Comparison of ENCODE assay signal across 9 mouse cellular contexts in genomic region chr7:79728219-79728618, GRCm38 (mm10). TPM values are rescaled to one million over a fixed set of nuclear protein-coding genes. Genes with fewer than 3 reads are reported as not detected.
DNase-seq lines count a peak whose midpoint lies in the region; ATAC-seq and TF ChIP-seq lines count a peak whose summit lies in the region.
"Had no signal": no experiment of that assay in that cellular context is flagged by ENCODE, and none has a peak within 500 bp of the region (broad histone marks: within the 10 kb centered on the region; RNA-seq: fewer than 3 reads in every experiment).

No protein-coding gene starts in this region.

- H3K4me2 ChIP-seq in kidney, embryonic 15.5 days: no peak overlapping the region
- no peak overlapping the region for H3K4me2 ChIP-seq in liver, postnatal 0 days (ENCODE audit: low read depth, low read length)

- H3K9me3 ChIP-seq in MEL (replicated peaks; ENCODE audit: insufficient read depth, low read length): no peaks in the 10 kb centered on the region
- no peaks in the 10 kb centered on the region for H3K9me3 ChIP-seq in kidney, embryonic 15.5 days (replicated peaks)
- no peaks in the 10 kb centered on the region for H3K9me3 ChIP-seq in liver, postnatal 0 days (ENCODE audit: low read length)

- no peak for TF ChIP-seq EP300 in MEL (IDR thresholded peaks at IDR 0.05; ENCODE audit: low read depth in 1 of 2, low read length in 2 of 2)
- no peak for TF ChIP-seq EP300 in liver, postnatal 0 days (IDR thresholded peaks at IDR 0.05; ENCODE audit: low read depth)

- H3K4me1 ChIP-seq in MEL (ENCODE audit: control insufficient read depth in 1 of 2, insufficient read depth in 2 of 2, low read length in 2 of 2): peaks cover 0 to 12% of the 10 kb centered on the region in 2 experiments; a peak in 2 of 4 replicates
- H3K4me1 ChIP-seq in cortical plate, adult 2 months (ENCODE audit: control insufficient read depth, insufficient read depth, low read length): no peaks in the 10 kb centered on the region
- H3K4me1 ChIP-seq in kidney, embryonic 15.5 days: 0 out of 2 replicates have a peak, but pooled peaks cover 3% of the 10 kb centered on the region
- H3K4me1 ChIP-seq in liver, postnatal 0 days (ENCODE audit: insufficient read depth): no peaks in the 10 kb centered on the region

- H3K4me3 ChIP-seq in MEL (ENCODE audit: control insufficient read depth in 1 of 2, insufficient read depth in 1 of 2, low read depth in 2 of 2, low read length in 2 of 2): peak overlapping the region in 1 of 2 experiments; percentile 9; a peak in 2 of 4 replicates
- no peak overlapping the region for H3K4me3 ChIP-seq in cortical plate, adult 2 months (ENCODE audit: insufficient read depth, low read length)
- H3K4me3 ChIP-seq in kidney, embryonic 15.5 days (replicated peaks): no peak overlapping the region
- no peak overlapping the region for H3K4me3 ChIP-seq in liver, postnatal 0 days (ENCODE audit: low read depth, low read length)

- peak; percentile 75 for TF ChIP-seq RAD21 in MEL (IDR thresholded peaks at IDR 0.05; ENCODE audit: low read depth, low read length)

- H3K79me2 ChIP-seq in MEL (ENCODE audit: control insufficient read depth, insufficient read depth, low read length, poor library complexity): no peaks in the 10 kb centered on the region

- no peak overlapping the region for H3K27ac ChIP-seq in MEL (ENCODE audit: control insufficient read depth, low read depth, low read length)
- no peak overlapping the region for H3K27ac ChIP-seq in cortical plate, adult 2 months (ENCODE audit: insufficient read depth, low read length)
- H3K27ac ChIP-seq in kidney, embryonic 15.5 days: no peak overlapping the region
- H3K27ac ChIP-seq in liver, postnatal 0 days (ENCODE audit: low read depth): no peak overlapping the region

- ATAC-seq in kidney, embryonic 15.5 days (replicated peaks; ENCODE audit: low FRiP score): 0 out of 2 replicates have a peak, but pooled peaks have one; percentile 19
- 0 out of 2 replicates have a peak, but pooled peaks have one; percentile 10 for ATAC-seq in liver, postnatal 0 days

- 24% methylated on average over 6 of the region's 6 CpGs for WGBS in kidney, embryonic 15.5 days
- whole genome bisulfite sequencing in liver, postnatal 0 days (ENCODE audit: insufficient replicate concordance): 24% methylated on average over 6 of the region's 6 CpGs

- TF ChIP-seq CTCF in MEL (IDR thresholded peaks at IDR 0.05 in 2 of 3, conservative IDR thresholded peaks at IDR 0.05 in 1 of 3; ENCODE audit: control insufficient read depth in 1 of 3, insufficient read depth in 1 of 3, low read depth in 2 of 3, low read length in 3 of 3, poor library complexity in 1 of 3, severe bottlenecking in 1 of 3): peak; percentile 86 to 99 (median 97)
- TF ChIP-seq CTCF in cortical plate, adult 2 months (IDR thresholded peaks at IDR 0.05; ENCODE audit: extremely low read depth, insufficient read depth, low read length): peak; percentile 74
- peak; percentile 90 for TF ChIP-seq CTCF in liver, postnatal 0 days (IDR thresholded peaks at IDR 0.05; ENCODE audit: low read depth)

- H3K9ac ChIP-seq in MEL (ENCODE audit: control insufficient read depth, low read depth, low read length, poor library complexity, severe bottlenecking): peak overlapping the region; percentile 28; the same call in 1 of the 2 replicates
- no peak overlapping the region for H3K9ac ChIP-seq in kidney, embryonic 15.5 days
- H3K9ac ChIP-seq in liver, postnatal 0 days (replicated peaks): no peak overlapping the region

- intact Hi-C loops in gastrocnemius, postnatal 36 days (cut with DNase I): loop anchor here (2.0 to 5.0 kb wide), 2 partner anchors 66 to 115 kb away; partner anchors contain the start of gene Ticrr

- no peaks in the 10 kb centered on the region for H3K36me3 ChIP-seq in MEL (ENCODE audit: control insufficient read depth in 1 of 2, insufficient read depth in 2 of 2, low read length in 2 of 2)
- H3K36me3 ChIP-seq in kidney, embryonic 15.5 days: no peaks in the 10 kb centered on the region
- H3K36me3 ChIP-seq in liver, postnatal 0 days (replicated peaks; ENCODE audit: insufficient read depth, low read length): no peaks in the 10 kb centered on the region

- DNase-seq in cerebellum, adult 18-20 months: peak; percentile 22 to 32
- no peak for DNase-seq in cerebellum, adult 9-10 months
- DNase-seq in MEL (ENCODE audit: low read depth, low spot score): peak; percentile 91
- peak; percentile 48 to 51 for DNase-seq in gastrocnemius, postnatal 36 days
- DNase-seq in liver, postnatal 0 days: peak; percentile 71
- DNase-seq in retina, postnatal 1 day: peak; percentile 82

- no peaks in the 10 kb centered on the region for H3K27me3 ChIP-seq in MEL (ENCODE audit: control insufficient read depth in 1 of 2, insufficient read depth in 2 of 2, low read length in 2 of 2)
- peaks cover 18% of the 10 kb centered on the region for H3K27me3 ChIP-seq in kidney, embryonic 15.5 days
- peaks cover 8% of the 10 kb centered on the region; the same call in 1 of the 2 replicates for H3K27me3 ChIP-seq in liver, postnatal 0 days (ENCODE audit: insufficient read depth, low read length)

- no peak for TF ChIP-seq POLR2A in MEL (IDR thresholded peaks at IDR 0.05; ENCODE audit: control insufficient read depth in 1 of 2, insufficient read depth in 1 of 2, low read depth in 1 of 2, low read length in 2 of 2, poor library complexity in 1 of 2)
- TF ChIP-seq POLR2A in cortical plate, adult 2 months (IDR thresholded peaks at IDR 0.05; ENCODE audit: extremely low read depth, insufficient read depth, low read length): no peak

TF ChIP-seq in MEL, 35 proteins besides CTCF, POLR2A, EP300 and RAD21 (continues in another document):
- TF ChIP-seq TAL1 (IDR thresholded peaks at IDR 0.05; ENCODE audit: low read length) (no peak), MXI1 (IDR thresholded peaks at IDR 0.05; ENCODE audit: low read depth, low read length) (no peak), CHD2 (IDR thresholded peaks at IDR 0.05; ENCODE audit: low read length) (no peak), HCFC1 (IDR thresholded peaks at IDR 0.05; ENCODE audit: low read depth, low read length) (no peak), SMC3 (IDR thresholded peaks at IDR 0.05; ENCODE audit: low read depth, low read length) (peak; percentile 69), BHLHE40 (IDR thresholded peaks at IDR 0.05; ENCODE audit: borderline replicate concordance, low read depth, low read length) (no peak), ZMIZ1 (IDR thresholded peaks at IDR 0.05; ENCODE audit: low read depth, low read length) (no peak), MAFK (IDR thresholded peaks at IDR 0.05; ENCODE audit: borderline replicate concordance, low read depth, low read length) (no peak), GATA1 (IDR thresholded peaks at IDR 0.05; ENCODE audit: low read depth, low read length) (peak; percentile 70), ZKSCAN1 (IDR thresholded peaks at IDR 0.05; ENCODE audit: low read depth, low read length) (no peak), ZC3H11A (IDR thresholded peaks at IDR 0.05; ENCODE audit: low read depth, low read length) (peak; percentile 21; the same call in 1 of the 2 replicates), NELFE (IDR thresholded peaks at IDR 0.05; ENCODE audit: low read depth, low read length) (no peak), MAX (IDR thresholded peaks at IDR 0.05; ENCODE audit: low read length) (no peak), RCOR1 (IDR thresholded peaks at IDR 0.05; ENCODE audit: low read depth, low read length) (no peak), TBP (IDR thresholded peaks at IDR 0.05; ENCODE audit: low read depth, low read length) (no peak), MEF2A (IDR thresholded peaks at IDR 0.05; ENCODE audit: extremely low read depth, insufficient replicate concordance, low read depth, low read length, poor library complexity, severe bottlenecking) (no peak), MYC (IDR thresholded peaks at IDR 0.05; ENCODE audit: low read depth, low read length) (no peak), ZNF384 (IDR thresholded peaks at IDR 0.05; ENCODE audit: low read depth, low read length) (no peak), ELF1 (IDR thresholded peaks at IDR 0.05; ENCODE audit: low read depth, low read length) (no peak), ETS1 (IDR thresholded peaks at IDR 0.05; ENCODE audit: low read depth, low read length) (no peak)

RNA-seq across cellular contexts. Expression of gene Plin1, which starts 4.5 kb away (rescaled TPM):
- 0.10 and 0.19 TPM in 2 replicates for total RNA-seq in MEL (2012; rRNA removed)
- polyA plus RNA-seq in MEL (2012; ENCODE audit: insufficient read depth in 1 of 2, insufficient read length in 2 of 2, low read depth in 1 of 2, low replicate concordance in 2 of 2, missing spikeins in 1 of 2): under 1 TPM in 1 of 2 experiments, not detected in 1; 0.08 TPM
- polyA plus RNA-seq in cortical plate, adult 2 months (2012; rRNA removed): 0.23 TPM in 1 of 2 replicates, not detected in the other
- total RNA-seq in gastrocnemius, postnatal 36 days (2021): 1 to 10 TPM; 3.5 to 6.5 TPM
- polyA plus RNA-seq in kidney, embryonic 15.5 days (2015; fragmentation: Nextera tagmentation; extraction: Ambion mirVana): 0.70 TPM in 1 of 2 replicates, not detected in the other
- polyA plus RNA-seq in liver, postnatal 0 days (2015; fragmentation: Nextera tagmentation; extraction: Ambion mirVana): not detected in 2 replicates
- total RNA-seq: left cerebral cortex, postnatal 36 days had no signal

RNA-seq across cellular contexts. Expression of gene Kif7, which starts 12.7 kb away (rescaled TPM):
- 12.1 and 13.1 TPM in 2 replicates for total RNA-seq in MEL (2012; rRNA removed)
- 10 to 100 TPM in 1 of 2 experiments, not detected in 1; 15.6 TPM for polyA plus RNA-seq in MEL (2012; ENCODE audit: insufficient read depth in 1 of 2, insufficient read length in 2 of 2, low read depth in 1 of 2, low replicate concordance in 2 of 2, missing spikeins in 1 of 2)
- 1.5 TPM in 2 replicates for polyA plus RNA-seq in cortical plate, adult 2 months (2012; rRNA removed)
- total RNA-seq in gastrocnemius, postnatal 36 days (2021): under 1 TPM; 0.52 to 0.71 TPM
- polyA plus RNA-seq in kidney, embryonic 15.5 days (2015; fragmentation: Nextera tagmentation; extraction: Ambion mirVana): 5.0 and 5.1 TPM in 2 replicates
- 0.15 and 0.19 TPM in 2 replicates for polyA plus RNA-seq in liver, postnatal 0 days (2015; fragmentation: Nextera tagmentation; extraction: Ambion mirVana)

RNA-seq across cellular contexts. Expression of gene Pex11a, which starts 14.7 kb away (rescaled TPM):
- 3.4 and 3.9 TPM in 2 replicates for total RNA-seq in MEL (2012; rRNA removed)
- 1 to 10 TPM in 1 of 2 experiments, not detected in 1; 8.7 TPM for polyA plus RNA-seq in MEL (2012; ENCODE audit: insufficient read depth in 1 of 2, insufficient read length in 2 of 2, low read depth in 1 of 2, low replicate concordance in 2 of 2, missing spikeins in 1 of 2)
- polyA plus RNA-seq in cortical plate, adult 2 months (2012; rRNA removed): 11.4 and 12.4 TPM in 2 replicates
- 10 to 100 TPM in 1 of 2 experiments, 1 to 10 TPM in 1; 9.8 to 11.5 TPM for total RNA-seq in gastrocnemius, postnatal 36 days (2021)
- polyA plus RNA-seq in kidney, embryonic 15.5 days (2015; fragmentation: Nextera tagmentation; extraction: Ambion mirVana): 11.4 and 12.2 TPM in 2 replicates
- 13.5 and 16.1 TPM in 2 replicates for polyA plus RNA-seq in liver, postnatal 0 days (2015; fragmentation: Nextera tagmentation; extraction: Ambion mirVana)

RNA-seq across cellular contexts. Expression of gene Wdr93, which starts 14.7 kb away (rescaled TPM):
- 0.16 and 0.23 TPM in 2 replicates for total RNA-seq in MEL (2012; rRNA removed)
- under 1 TPM in 1 of 2 experiments, not detected in 1; 0.40 TPM for polyA plus RNA-seq in MEL (2012; ENCODE audit: insufficient read depth in 1 of 2, insufficient read length in 2 of 2, low read depth in 1 of 2, low replicate concordance in 2 of 2, missing spikeins in 1 of 2)
- polyA plus RNA-seq in cortical plate, adult 2 months (2012; rRNA removed): 0.15 and 0.48 TPM in 2 replicates
- total RNA-seq in gastrocnemius, postnatal 36 days (2021): not detected
- polyA plus RNA-seq in kidney, embryonic 15.5 days (2015; fragmentation: Nextera tagmentation; extraction: Ambion mirVana): 0.39 and 0.55 TPM in 2 replicates
- 0.11 and 0.19 TPM in 2 replicates for polyA plus RNA-seq in liver, postnatal 0 days (2015; fragmentation: Nextera tagmentation; extraction: Ambion mirVana)
